11 mouse cellular contexts compared by ENCODE assay signal in genomic region chr13:55835548-55836097, GRCm38 (mm10). TPM values are rescaled to one million over a fixed set of nuclear protein-coding genes. Genes with fewer than 3 reads are reported as not detected.
DNase-seq lines count a peak whose midpoint lies in the region; ATAC-seq and TF ChIP-seq lines count a peak whose summit lies in the region.
"Had no signal": no experiment of that assay in that cellular context is flagged by ENCODE, and none has a peak within 500 bp of the region (broad histone marks: within the 10 kb centered on the region; RNA-seq: fewer than 3 reads in every experiment).

No protein-coding gene starts in this region.

- peaks cover 100% of the 10 kb centered on the region for H3K27me3 ChIP-seq in midbrain, embryonic 10.5 days (ENCODE audit: low read depth, poor library complexity, severe bottlenecking)
- peaks cover 93% of the 10 kb centered on the region for H3K27me3 ChIP-seq in midbrain, embryonic 15.5 days (replicated peaks)
- H3K27me3 ChIP-seq in hindbrain, postnatal 0 days (ENCODE audit: insufficient read depth, low read length): peaks cover 95% of the 10 kb centered on the region
- peaks cover 50% of the 10 kb centered on the region for H3K27me3 ChIP-seq in small intestine, adult 2 months (ENCODE audit: control insufficient read depth, insufficient read depth, low read length)

- H3K27ac ChIP-seq in midbrain, embryonic 10.5 days (replicated peaks): no peak overlapping the region; the same call in 1 of the 2 replicates
- no peak overlapping the region for H3K27ac ChIP-seq in midbrain, embryonic 15.5 days
- no peak overlapping the region for H3K27ac ChIP-seq in hindbrain, postnatal 0 days
- H3K27ac ChIP-seq in small intestine, adult 2 months (ENCODE audit: insufficient read depth, low read depth, low read length): no peak overlapping the region
- H3K27ac ChIP-seq: liver, embryonic 13.5 days had no signal

- DNase-seq in embryo, embryonic 10.5 days (ENCODE audit: low spot score): peak; percentile 64
- no peak for DNase-seq in embryo, embryonic 10 days (ENCODE audit: low spot score)
- DNase-seq in midbrain, embryonic 10.5 days (ENCODE audit: low spot score): peak; percentile 70
- no peak for DNase-seq in hindbrain, postnatal 0 days (ENCODE audit: low spot score)
- DNase-seq in left cerebral cortex, adult 8-10 months (ENCODE audit: low spot score in 2 of 2): no peak
- no peak for DNase-seq in thymus, postnatal 4 days
- DNase-seq: kidney, adult 2 months; liver, embryonic 13.5 days had no signal

- no peak overlapping the region for H3K4me2 ChIP-seq in midbrain, embryonic 15.5 days
- no peak overlapping the region for H3K4me2 ChIP-seq in hindbrain, postnatal 0 days (ENCODE audit: low read depth, low read length)
- H3K4me2 ChIP-seq: liver, embryonic 13.5 days had no signal

- no peaks in the 10 kb centered on the region for H3K36me3 ChIP-seq in midbrain, embryonic 10.5 days
- no peaks in the 10 kb centered on the region for H3K36me3 ChIP-seq in midbrain, embryonic 15.5 days (replicated peaks)
- H3K36me3 ChIP-seq in hindbrain, postnatal 0 days (ENCODE audit: insufficient read depth, low read length): no peaks in the 10 kb centered on the region
- no peaks in the 10 kb centered on the region for H3K36me3 ChIP-seq in small intestine, adult 2 months (ENCODE audit: control insufficient read depth, insufficient read depth, low read length)
- H3K36me3 ChIP-seq: liver, embryonic 13.5 days had no signal

- no peak for TF ChIP-seq CTCF in hindbrain, postnatal 0 days (IDR thresholded peaks at IDR 0.05; ENCODE audit: low read depth)
- no peak for TF ChIP-seq CTCF in small intestine, adult 2 months (IDR thresholded peaks at IDR 0.05; ENCODE audit: extremely low read depth, insufficient read length, insufficient replicate concordance, low read depth, low read length)

- H3K9me3 ChIP-seq in midbrain, embryonic 10.5 days (replicated peaks): no peaks in the 10 kb centered on the region
- H3K9me3 ChIP-seq in midbrain, embryonic 15.5 days: no peaks in the 10 kb centered on the region
- no peaks in the 10 kb centered on the region for H3K9me3 ChIP-seq in hindbrain, postnatal 0 days (ENCODE audit: low read length)
- H3K9me3 ChIP-seq: liver, embryonic 13.5 days had no signal

- peak overlapping the region; percentile 41 for H3K4me3 ChIP-seq in midbrain, embryonic 10.5 days
- H3K4me3 ChIP-seq in midbrain, embryonic 15.5 days: no peak overlapping the region
- H3K4me3 ChIP-seq in hindbrain, postnatal 0 days (ENCODE audit: low read length): no peak overlapping the region
- peak overlapping the region; percentile 39 for H3K4me3 ChIP-seq in small intestine, adult 2 months (ENCODE audit: low read depth, low read length)
- H3K4me3 ChIP-seq: liver, embryonic 13.5 days had no signal

- TF ChIP-seq POLR2A in small intestine, adult 2 months (IDR thresholded peaks at IDR 0.05; ENCODE audit: low read depth, low read length): no peak

- WGBS in midbrain, embryonic 10.5 days: 1% methylated on average over 33 of the region's 33 CpGs
- 1% methylated on average over 33 of the region's 33 CpGs for WGBS in midbrain, embryonic 15.5 days
- WGBS in hindbrain, postnatal 0 days: 1% methylated on average over 33 of the region's 33 CpGs
- 12% methylated on average over 33 of the region's 33 CpGs for WGBS in small intestine, adult 2 months

- no peak for ATAC-seq in midbrain, embryonic 15.5 days (replicated peaks)
- peak; percentile 43; the same call in 1 of the 2 replicates for ATAC-seq in hindbrain, postnatal 0 days

- peaks cover 40% of the 10 kb centered on the region for H3K4me1 ChIP-seq in midbrain, embryonic 10.5 days
- H3K4me1 ChIP-seq in midbrain, embryonic 15.5 days: peaks cover 17% of the 10 kb centered on the region
- no peaks in the 10 kb centered on the region for H3K4me1 ChIP-seq in hindbrain, postnatal 0 days (ENCODE audit: insufficient read depth, low read length)
- peaks cover 7% of the 10 kb centered on the region for H3K4me1 ChIP-seq in small intestine, adult 2 months (ENCODE audit: control insufficient read depth, insufficient read depth, insufficient read length, low read length)

- H3K9ac ChIP-seq in midbrain, embryonic 15.5 days: no peak overlapping the region
- no peak overlapping the region for H3K9ac ChIP-seq in hindbrain, postnatal 0 days (replicated peaks; ENCODE audit: low read length)
- H3K9ac ChIP-seq: liver, embryonic 13.5 days had no signal

RNA-seq across cellular contexts. Expression of gene Pitx1, which starts 0.4 kb away (rescaled TPM):
- polyA plus RNA-seq in midbrain, embryonic 10.5 days (2016; fragmentation: Nextera tagmentation; extraction: Ambion mirVana): 0.42 TPM in 1 of 2 replicates, not detected in the other
- polyA plus RNA-seq in midbrain, embryonic 15.5 days (2015; fragmentation: Nextera tagmentation; extraction: Ambion mirVana): 2.9 and 3.7 TPM in 2 replicates
- total RNA-seq in hindbrain, postnatal 0 days (2014; rRNA removed): 0.63 TPM in 1 of 2 replicates, not detected in the other
- polyA plus RNA-seq in hindbrain, postnatal 0 days (2015; fragmentation: Nextera tagmentation; extraction: Ambion mirVana): not detected in 2 replicates
- polyA plus RNA-seq in small intestine, adult 2 months (2012; rRNA removed): 14.6 and 20.3 TPM in 2 replicates
- not detected for total RNA-seq in left cerebral cortex, adult 8-10 months (2022)
- polyA plus RNA-seq: spleen, adult 2 months had no signal

RNA-seq across cellular contexts. Expression of gene Catsper3, which starts 51.3 kb away (rescaled TPM):
- not detected in 2 replicates for polyA plus RNA-seq in midbrain, embryonic 10.5 days (2016; fragmentation: Nextera tagmentation; extraction: Ambion mirVana)
- 0.13 and 0.17 TPM in 2 replicates for polyA plus RNA-seq in midbrain, embryonic 15.5 days (2015; fragmentation: Nextera tagmentation; extraction: Ambion mirVana)
- not detected in 2 replicates for total RNA-seq in hindbrain, postnatal 0 days (2014; rRNA removed)
- 0.26 and 0.43 TPM in 2 replicates for polyA plus RNA-seq in hindbrain, postnatal 0 days (2015; fragmentation: Nextera tagmentation; extraction: Ambion mirVana)
- 0.06 TPM in 1 of 2 replicates, not detected in the other for polyA plus RNA-seq in small intestine, adult 2 months (2012; rRNA removed)
- total RNA-seq in left cerebral cortex, adult 8-10 months (2022): under 1 TPM in 3 of 4 experiments, not detected in 1; 0.48 to 0.63 (median 0.59) TPM
- polyA plus RNA-seq: liver, embryonic 13.5 days had no signal

Comparison
In these comparisons a context has a peak if more than half of its experiments do, and no peak if none do; other contexts are left out.
1. DNase-seq: peak in embryo, embryonic 10.5 days (single experiment) and midbrain, embryonic 10.5 days (single experiment); none in embryo, embryonic 10 days (single experiment), hindbrain, postnatal 0 days (single experiment), left cerebral cortex, adult 8-10 months (0 of 2) and thymus, postnatal 4 days (single experiment).
2. H3K4me3 ChIP-seq: peak in midbrain, embryonic 10.5 days (single experiment) and small intestine, adult 2 months (single experiment); none in midbrain, embryonic 15.5 days (single experiment) and hindbrain, postnatal 0 days (single experiment).